8 mouse cellular contexts compared by ENCODE assay signal in genomic region chr9:107340911-107341645, GRCm38 (mm10). TPM values are rescaled to one million over a fixed set of nuclear protein-coding genes. Genes with fewer than 3 reads are reported as not detected.
DNase-seq lines count a peak whose midpoint lies in the region; ATAC-seq and TF ChIP-seq lines count a peak whose summit lies in the region.

No protein-coding gene starts in this region.

- peak overlapping the region; percentile 68 for H3K9ac ChIP-seq in kidney, embryonic 16.5 days (replicated peaks; ENCODE audit: low read length)
- peak overlapping the region; percentile 61; the same call in 1 of the 2 replicates for H3K9ac ChIP-seq in embryonic facial prominence, embryonic 11.5 days (replicated peaks; ENCODE audit: low read length)
- peak overlapping the region; percentile 57 for H3K9ac ChIP-seq in hindbrain, postnatal 0 days (replicated peaks; ENCODE audit: low read length)

- 53% methylated on average over 12 of the region's 12 CpGs for WGBS in kidney, embryonic 16.5 days
- WGBS in embryonic facial prominence, embryonic 11.5 days, result 55% methylated on average over 12 of the region's 12 CpGs
- 47% methylated on average over 12 of the region's 12 CpGs for WGBS in hindbrain, postnatal 0 days

- no peak for TF ChIP-seq CTCF in hindbrain, postnatal 0 days (IDR thresholded peaks at IDR 0.05; ENCODE audit: low read depth)

- H3K4me2 ChIP-seq in kidney, embryonic 16.5 days (replicated peaks; ENCODE audit: low read depth, low read length), result peak overlapping the region; percentile 88
- peak overlapping the region; percentile 85 for H3K4me2 ChIP-seq in embryonic facial prominence, embryonic 11.5 days (ENCODE audit: low read depth, low read length)
- H3K4me2 ChIP-seq in hindbrain, postnatal 0 days (ENCODE audit: low read depth, low read length), result peak overlapping the region; percentile 68

- H3K9me3 ChIP-seq in kidney, embryonic 16.5 days (ENCODE audit: low read length), result no peaks in the 10 kb centered on the region
- no peaks in the 10 kb centered on the region for H3K9me3 ChIP-seq in embryonic facial prominence, embryonic 11.5 days (replicated peaks; ENCODE audit: control insufficient read depth, low read length)
- H3K9me3 ChIP-seq in hindbrain, postnatal 0 days (ENCODE audit: low read length), result no peaks in the 10 kb centered on the region

- no peaks in the 10 kb centered on the region for H3K36me3 ChIP-seq in kidney, embryonic 16.5 days (ENCODE audit: insufficient read depth, low read length)
- H3K36me3 ChIP-seq in embryonic facial prominence, embryonic 11.5 days (replicated peaks; ENCODE audit: control insufficient read depth, insufficient read depth, low read depth, low read length), result no peaks in the 10 kb centered on the region
- no peaks in the 10 kb centered on the region for H3K36me3 ChIP-seq in hindbrain, postnatal 0 days (ENCODE audit: insufficient read depth, low read length)

- H3K4me3 ChIP-seq in kidney, embryonic 16.5 days (ENCODE audit: low read length), result peak overlapping the region; percentile 64
- H3K4me3 ChIP-seq in embryonic facial prominence, embryonic 11.5 days (ENCODE audit: low read depth, low read length), result peak overlapping the region; percentile 60
- peak overlapping the region; percentile 49 for H3K4me3 ChIP-seq in hindbrain, postnatal 0 days (ENCODE audit: low read length)

- H3K4me1 ChIP-seq in kidney, embryonic 16.5 days (ENCODE audit: insufficient read depth, low read length), result peaks cover 20% of the 10 kb centered on the region
- H3K4me1 ChIP-seq in embryonic facial prominence, embryonic 11.5 days (ENCODE audit: control insufficient read depth, insufficient read depth, low read length), result no peaks in the 10 kb centered on the region
- H3K4me1 ChIP-seq in hindbrain, postnatal 0 days (ENCODE audit: insufficient read depth, low read length), result peaks cover 11% of the 10 kb centered on the region

- no peak for ATAC-seq in kidney, embryonic 16.5 days (ENCODE audit: low FRiP score, low TSS enrichment)
- no peak for ATAC-seq in embryonic facial prominence, embryonic 11.5 days (replicated peaks; ENCODE audit: insufficient number of reproducible peaks, low FRiP score, low TSS enrichment, low read depth)
- no peak for ATAC-seq in hindbrain, postnatal 0 days

- H3K27ac ChIP-seq in kidney, embryonic 16.5 days (ENCODE audit: low read length), result no peak overlapping the region
- no peak overlapping the region for H3K27ac ChIP-seq in embryonic facial prominence, embryonic 11.5 days (replicated peaks; ENCODE audit: low read depth, low read length)
- H3K27ac ChIP-seq in hindbrain, postnatal 0 days, result peak overlapping the region; percentile 61; the same call in 1 of the 2 replicates

- DNase-seq in kidney, postnatal 14 days, result no peak
- DNase-seq in embryonic facial prominence, embryonic 11.5 days (ENCODE audit: low spot score), result no peak
- no peak for DNase-seq in hindbrain, postnatal 0 days (ENCODE audit: low spot score)
- DNase-seq in naive thymus-derived CD4-positive, alpha-beta T cell, adult 2 months (ENCODE audit: low read depth), result peak; percentile 21
- DNase-seq in right cerebral cortex, postnatal 36 days (ENCODE audit: low spot score in 2 of 2), result no peak
- no peak for DNase-seq in kidney, postnatal 25 days
- no peak for DNase-seq in urinary bladder, postnatal 4 days (ENCODE audit: low spot score in 2 of 2)

- 0 out of 2 replicates have a peak, but pooled peaks cover 3% of the 10 kb centered on the region for H3K27me3 ChIP-seq in kidney, embryonic 16.5 days (ENCODE audit: insufficient read depth, low read length)
- H3K27me3 ChIP-seq in embryonic facial prominence, embryonic 11.5 days (ENCODE audit: control insufficient read depth, insufficient read depth, low read length), result no peaks in the 10 kb centered on the region
- no peaks in the 10 kb centered on the region for H3K27me3 ChIP-seq in hindbrain, postnatal 0 days (ENCODE audit: insufficient read depth, low read length)

RNA-seq across cellular contexts. Expression of gene 6430571L13Rik, which starts 0.7 kb away (rescaled TPM):
- 0.82 and 1.2 TPM in 2 replicates for polyA plus RNA-seq in kidney, embryonic 16.5 days (2015; fragmentation: Nextera tagmentation; extraction: Ambion mirVana)
- 0.70 and 0.72 TPM in 2 replicates for polyA plus RNA-seq in embryonic facial prominence, embryonic 11.5 days (2014; fragmentation: Nextera tagmentation; extraction: Ambion mirVana)
- total RNA-seq in hindbrain, postnatal 0 days (2014; rRNA removed), result 12.5 and 27.7 TPM in 2 replicates
- polyA plus RNA-seq in hindbrain, postnatal 0 days (2015; fragmentation: Nextera tagmentation; extraction: Ambion mirVana), result 10.9 and 11.2 TPM in 2 replicates

RNA-seq across cellular contexts. Expression of gene Hemk1, which starts 2.9 kb away (rescaled TPM):
- 12.6 and 13.2 TPM in 2 replicates for polyA plus RNA-seq in kidney, embryonic 16.5 days (2015; fragmentation: Nextera tagmentation; extraction: Ambion mirVana)
- polyA plus RNA-seq in embryonic facial prominence, embryonic 11.5 days (2014; fragmentation: Nextera tagmentation; extraction: Ambion mirVana), result 8.2 and 11.0 TPM in 2 replicates
- total RNA-seq in hindbrain, postnatal 0 days (2014; rRNA removed), result 14.8 and 18.1 TPM in 2 replicates
- polyA plus RNA-seq in hindbrain, postnatal 0 days (2015; fragmentation: Nextera tagmentation; extraction: Ambion mirVana), result 13.6 and 16.4 TPM in 2 replicates

RNA-seq across cellular contexts. Expression of gene Cish, which starts 45.3 kb away (rescaled TPM):
- 19.5 and 19.9 TPM in 2 replicates for polyA plus RNA-seq in kidney, embryonic 16.5 days (2015; fragmentation: Nextera tagmentation; extraction: Ambion mirVana)
- polyA plus RNA-seq in embryonic facial prominence, embryonic 11.5 days (2014; fragmentation: Nextera tagmentation; extraction: Ambion mirVana), result 3.4 and 3.7 TPM in 2 replicates
- 2.8 and 5.3 TPM in 2 replicates for total RNA-seq in hindbrain, postnatal 0 days (2014; rRNA removed)
- polyA plus RNA-seq in hindbrain, postnatal 0 days (2015; fragmentation: Nextera tagmentation; extraction: Ambion mirVana), result 8.6 and 8.8 TPM in 2 replicates

RNA-seq across cellular contexts. Expression of gene Mapkapk3, which starts 51.4 kb away (rescaled TPM):
- 9.4 and 11.3 TPM in 2 replicates for polyA plus RNA-seq in kidney, embryonic 16.5 days (2015; fragmentation: Nextera tagmentation; extraction: Ambion mirVana)
- 3.7 and 4.1 TPM in 2 replicates for polyA plus RNA-seq in embryonic facial prominence, embryonic 11.5 days (2014; fragmentation: Nextera tagmentation; extraction: Ambion mirVana)
- total RNA-seq in hindbrain, postnatal 0 days (2014; rRNA removed), result 3.5 and 3.8 TPM in 2 replicates
- polyA plus RNA-seq in hindbrain, postnatal 0 days (2015; fragmentation: Nextera tagmentation; extraction: Ambion mirVana), result 2.6 and 3.0 TPM in 2 replicates

RNA-seq across cellular contexts. Expression of gene Cacna2d2, which starts 58.3 kb away (rescaled TPM):
- 0.74 and 0.95 TPM in 2 replicates for polyA plus RNA-seq in kidney, embryonic 16.5 days (2015; fragmentation: Nextera tagmentation; extraction: Ambion mirVana)
- 0.59 and 0.63 TPM in 2 replicates for polyA plus RNA-seq in embryonic facial prominence, embryonic 11.5 days (2014; fragmentation: Nextera tagmentation; extraction: Ambion mirVana)
- 108 and 134 TPM in 2 replicates for total RNA-seq in hindbrain, postnatal 0 days (2014; rRNA removed)
- polyA plus RNA-seq in hindbrain, postnatal 0 days (2015; fragmentation: Nextera tagmentation; extraction: Ambion mirVana), result 7.1 and 7.6 TPM in 2 replicates
